Mouse (Mus musculus) CD4-positive, CD25-positive, alpha-beta regulatory T cell, adult 9 weeks (primary cell): ENCODE measurements around the gene Golga7b. TPM values are rescaled to one million over a fixed set of nuclear protein-coding genes. Genes with fewer than 3 reads are reported as not detected.

Source experiments
- polyA plus RNA-seq: library from polyadenylated mRNA; unstranded; fragments of 100-300 nt; shearing (Covaris generic); gene quantifications from one replicate; pipeline ENCODE4 v1.2.1, GENCODE M21; 2017

The Golga7b gene
- polyA plus RNA-seq, result not detected

GRCm38 (mm10) chr19:42247519-42247918, at the start of gene Golga7b:
Golga7b (plus strand) TSS chr19:42247574.

GRCm38 (mm10) chr19:42201696-42202381, 45.5 kb upstream of the Golga7b start, which contains the start of gene Sfrp5:
Sfrp5 (minus strand) TSS chr19:42202252.

Other genes starting within 250 kb of the Golga7b start
- not detected for gene Ankrd2, start 211.6 kb upstream of the Golga7b start, polyA plus RNA-seq
- not detected for gene Hoga1, start 202.0 kb upstream of the Golga7b start, polyA plus RNA-seq
- not detected for gene 4933411K16Rik, start 195.3 kb upstream of the Golga7b start, polyA plus RNA-seq
- gene Morn4, start 161.2 kb upstream of the Golga7b start, polyA plus RNA-seq, result 0.76 TPM
- gene Pi4k2a, start 157.1 kb upstream of the Golga7b start, polyA plus RNA-seq, result 3.6 TPM
- 6.5 TPM for gene Avpi1, start 118.5 kb upstream of the Golga7b start, polyA plus RNA-seq
- 3.0 TPM for gene Marveld1, start 100.2 kb upstream of the Golga7b start, polyA plus RNA-seq
- gene Zfyve27, start 83.6 kb upstream of the Golga7b start, polyA plus RNA-seq, result 72.8 TPM
- not detected for gene Sfrp5, start 45.3 kb upstream of the Golga7b start, polyA plus RNA-seq
- gene Crtac1, start 184.2 kb downstream of the Golga7b start, polyA plus RNA-seq, result not detected